Comparison of ENCODE assay signal across 16 mouse cellular contexts in the genomic region with DNA sequence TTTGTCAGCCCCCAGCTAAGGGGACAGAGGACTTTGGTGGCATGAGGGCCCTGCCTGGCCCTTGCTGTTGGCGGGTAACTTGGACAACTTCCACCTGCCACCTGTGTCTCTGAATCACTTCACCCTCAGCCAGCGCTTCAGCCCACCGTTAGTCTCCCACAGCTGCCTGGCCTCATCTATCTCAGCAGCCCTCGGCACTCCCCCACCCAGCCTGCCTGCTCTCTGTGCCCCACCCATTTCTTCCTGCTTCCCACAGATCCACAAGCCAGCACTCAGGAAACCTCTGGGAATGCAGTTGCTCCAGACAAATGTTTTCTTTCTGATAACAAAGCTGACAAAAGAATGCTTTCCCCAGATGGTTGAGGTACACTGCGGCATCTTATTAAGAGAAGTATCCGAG.
DNase-seq lines count a peak whose midpoint lies in the region; ATAC-seq and TF ChIP-seq lines count a peak whose summit lies in the region.
"Had no signal": no experiment of that assay in that cellular context is flagged by ENCODE, and none has a peak within 500 bp of the region (broad histone marks: within the 10 kb centered on the region; RNA-seq: fewer than 3 reads in every experiment).

No protein-coding gene starts in this region.

- no peak for TF ChIP-seq CTCF in lung, embryonic 14.5 days (IDR thresholded peaks at IDR 0.05; ENCODE audit: low read depth)
- no peak for TF ChIP-seq CTCF in lung, adult 2 months (IDR thresholded peaks at IDR 0.05; ENCODE audit: insufficient read depth, low read length)

- H3K36me3 ChIP-seq in lung, embryonic 14.5 days (ENCODE audit: insufficient read depth): no peaks in the 10 kb centered on the region

- H3K4me2 ChIP-seq in lung, embryonic 14.5 days: no peak overlapping the region
- H3K4me2 ChIP-seq: forebrain, embryonic 12.5 days; hindbrain, embryonic 13.5 days; midbrain, embryonic 11.5 days; neural tube, embryonic 15.5 days had no signal

- H3K4me1 ChIP-seq in lung, embryonic 14.5 days (ENCODE audit: insufficient read depth): no peaks in the 10 kb centered on the region
- H3K4me1 ChIP-seq in lung, adult 2 months (ENCODE audit: control insufficient read depth, insufficient read depth, low read length): no peaks in the 10 kb centered on the region
- H3K4me1 ChIP-seq: forebrain, embryonic 12.5 days; neural tube, embryonic 15.5 days had no signal

- intact Hi-C loops in heart, postnatal 25 days (cut with DNase I): loop anchor here (2.0 kb wide), 1 partner anchor 85 kb away; no protein-coding TSS in a partner anchor

- peak; percentile 19 for DNase-seq in lung, embryonic 14.5 days
- no peak for DNase-seq in lung, adult 2 months
- peak; percentile 77 to 87 for DNase-seq in heart, adult 9 months (ENCODE audit: low spot score in 2 of 2)
- DNase-seq in heart, postnatal 25 days (ENCODE audit: low spot score): peak; percentile 64
- peak; percentile 73 for DNase-seq in yolk sac, embryonic 10.5 days (ENCODE audit: low spot score)
- DNase-seq in right cerebral cortex, adult 18-20 months: no peak
- DNase-seq: adrenal gland, postnatal 10 days; cerebellum, adult 18-20 months; right cerebral cortex, postnatal 4 days; thymus, adult 18-20 months had no signal

- H3K9ac ChIP-seq in lung, embryonic 14.5 days: no peak overlapping the region
- H3K9ac ChIP-seq: forebrain, embryonic 12.5 days; hindbrain, embryonic 13.5 days; neural tube, embryonic 15.5 days had no signal

- no peak for TF ChIP-seq POLR2A in lung, adult 2 months (IDR thresholded peaks at IDR 0.05; ENCODE audit: borderline replicate concordance, extremely low read depth, low read depth, low read length)

- H3K9me3 ChIP-seq in lung, embryonic 14.5 days (ENCODE audit: low read depth, low read length): no peaks in the 10 kb centered on the region
- H3K9me3 ChIP-seq: forebrain, embryonic 12.5 days; G1E; hindbrain, embryonic 13.5 days; neural tube, embryonic 15.5 days had no signal

- ATAC-seq in lung, embryonic 14.5 days (ENCODE audit: insufficient read depth): no peak
- ATAC-seq in granulocyte monocyte progenitor cell, adult 5-6 weeks (replicated peaks; ENCODE audit: poor library complexity, severe bottlenecking): no peak

- no peaks in the 10 kb centered on the region for H3K27me3 ChIP-seq in lung, embryonic 14.5 days (ENCODE audit: insufficient read depth, low read length)
- H3K27me3 ChIP-seq: forebrain, embryonic 12.5 days; hindbrain, embryonic 13.5 days; neural tube, embryonic 15.5 days had no signal

- no peak overlapping the region for H3K4me3 ChIP-seq in lung, embryonic 14.5 days (ENCODE audit: low read depth, low read length)
- H3K4me3 ChIP-seq in lung, adult 2 months (replicated peaks; ENCODE audit: extremely low read depth, low read depth, low read length): no peak overlapping the region
- H3K4me3 ChIP-seq: forebrain, embryonic 12.5 days; hindbrain, embryonic 13.5 days; neural tube, embryonic 15.5 days had no signal

- WGBS in lung, embryonic 14.5 days: 23% methylated on average over 6 of the region's 6 CpGs
- WGBS in lung, adult 2 months: 24% methylated on average over 6 of the region's 6 CpGs

- no peak overlapping the region for H3K27ac ChIP-seq in lung, embryonic 14.5 days (ENCODE audit: low read depth)
- H3K27ac ChIP-seq: forebrain, embryonic 12.5 days; hindbrain, embryonic 13.5 days; neural tube, embryonic 15.5 days had no signal

Comparison
In these comparisons a context has a peak if more than half of its experiments do, and no peak if none do; other contexts are left out.
1. DNase-seq: peak in lung, embryonic 14.5 days (single experiment), heart, adult 9 months (2 of 2), heart, postnatal 25 days (single experiment) and yolk sac, embryonic 10.5 days (single experiment); none in lung, adult 2 months (single experiment) and right cerebral cortex, adult 18-20 months (single experiment).